Mouse (Mus musculus): ENCODE data around the gene Pla2g7.
"Not testable (repeated sequence)": the region's sequence is repeated elsewhere in the genome, so short reads cannot be mapped to it uniquely, and the experiment has no call there.

Pla2g7 gene

DNA sequence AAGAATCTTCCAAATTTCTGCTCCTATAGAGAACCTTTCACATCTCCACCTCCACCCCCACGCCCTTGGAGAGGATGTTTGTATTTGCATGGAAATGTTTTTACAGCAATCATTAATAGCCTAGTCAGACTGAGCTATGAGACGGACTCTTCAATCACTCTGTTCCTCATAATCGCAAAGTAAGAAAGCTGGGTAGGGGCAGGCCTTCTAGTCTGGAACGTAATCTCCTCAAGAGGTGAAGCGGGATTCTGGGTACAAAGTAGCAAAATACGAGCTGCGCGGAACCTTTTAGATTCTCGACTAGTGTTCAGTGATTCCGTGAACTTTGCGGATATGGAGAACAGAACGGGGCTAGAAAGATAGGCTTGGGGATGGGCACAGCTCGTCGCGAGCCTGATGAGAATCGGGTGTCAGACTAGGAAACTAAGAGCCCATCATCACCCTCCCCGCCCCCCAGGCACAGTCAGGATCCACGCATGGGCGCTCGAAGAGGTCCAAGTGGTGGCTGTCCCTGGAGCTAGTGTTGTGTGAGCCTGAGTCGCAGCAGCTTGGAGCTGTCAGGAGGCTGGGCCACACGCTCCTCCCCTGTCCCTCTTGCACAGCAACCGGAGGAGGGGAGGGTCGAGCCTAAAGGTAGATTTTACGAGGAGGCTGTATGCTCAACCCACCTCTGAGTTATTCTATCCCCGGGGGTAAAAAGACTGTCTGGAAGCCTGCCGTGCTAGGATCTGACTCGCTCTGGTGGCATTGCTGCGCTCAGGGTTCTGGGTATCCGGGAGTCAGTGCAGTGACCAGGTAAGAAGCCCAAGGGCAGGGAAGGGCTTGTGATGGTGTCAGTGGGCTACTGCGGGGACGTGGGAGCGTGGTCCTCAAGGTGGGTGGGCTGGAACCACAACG, at the start of gene Pla2g7:
Pla2g7 (plus strand) TSS at position 107 of the 897 bp plus-strand sequence.
- DNase-seq (ENCODE audit: low spot score) = peak; percentile 22

DNA sequence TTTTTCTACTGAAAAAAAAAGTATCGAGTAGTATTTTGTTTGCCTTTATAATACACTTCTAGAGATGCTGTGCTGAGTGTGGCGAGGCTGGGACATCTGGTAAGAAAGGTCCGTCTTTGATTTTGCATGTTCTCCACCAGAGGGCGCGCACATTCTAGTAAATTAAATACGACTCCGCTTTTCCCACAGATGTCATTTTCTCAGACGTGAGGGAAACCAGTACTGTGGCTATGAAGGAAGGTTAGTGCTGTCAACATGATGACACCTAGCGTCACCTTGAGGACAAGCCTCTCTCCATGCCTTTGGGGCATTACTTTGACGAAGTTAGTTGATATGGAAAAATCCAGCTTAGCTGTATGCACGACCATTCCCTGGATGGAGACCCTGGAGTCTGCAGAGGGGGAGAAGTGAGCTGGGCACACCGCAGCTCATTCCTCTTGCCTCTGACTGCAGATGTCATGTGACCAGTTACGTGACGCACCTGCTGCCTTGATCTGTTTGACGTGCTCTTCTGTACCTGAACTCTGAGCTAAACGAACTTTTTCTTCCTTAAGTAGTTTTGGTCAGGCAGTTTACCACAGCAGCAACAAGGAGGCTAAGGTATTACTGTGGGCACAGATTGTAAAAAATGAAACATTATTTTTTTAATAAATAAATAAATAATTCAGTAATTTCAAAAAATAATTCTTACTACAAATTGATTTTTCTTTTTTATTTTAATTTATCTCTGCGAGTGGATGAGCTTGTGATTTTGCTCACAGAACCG, 49.1 kb upstream of the Pla2g7 start:
- peak; percentile 53 for DNase-seq (ENCODE audit: low spot score)

DNA sequence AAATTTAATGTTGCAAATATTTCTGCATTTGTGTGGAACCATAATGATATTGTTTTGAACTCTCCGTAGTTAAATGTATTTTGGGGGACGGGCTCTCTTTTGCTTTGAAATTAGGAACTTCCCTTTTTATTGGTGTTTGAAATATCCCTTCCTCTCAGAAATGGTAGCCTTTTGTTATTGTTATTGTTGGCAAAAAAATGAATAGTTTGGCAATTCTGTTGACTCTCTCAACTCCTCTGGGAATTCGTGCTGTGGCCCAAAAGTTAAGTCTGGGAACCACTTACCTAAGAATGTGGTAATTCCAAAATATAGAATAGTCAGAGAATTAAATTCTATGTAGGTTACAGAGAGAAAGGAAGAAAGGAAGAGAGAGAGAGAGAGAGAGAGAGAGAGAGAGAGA, 47.7 kb upstream of the Pla2g7 start:
- DNase-seq (ENCODE audit: low spot score) = no peak

DNA sequence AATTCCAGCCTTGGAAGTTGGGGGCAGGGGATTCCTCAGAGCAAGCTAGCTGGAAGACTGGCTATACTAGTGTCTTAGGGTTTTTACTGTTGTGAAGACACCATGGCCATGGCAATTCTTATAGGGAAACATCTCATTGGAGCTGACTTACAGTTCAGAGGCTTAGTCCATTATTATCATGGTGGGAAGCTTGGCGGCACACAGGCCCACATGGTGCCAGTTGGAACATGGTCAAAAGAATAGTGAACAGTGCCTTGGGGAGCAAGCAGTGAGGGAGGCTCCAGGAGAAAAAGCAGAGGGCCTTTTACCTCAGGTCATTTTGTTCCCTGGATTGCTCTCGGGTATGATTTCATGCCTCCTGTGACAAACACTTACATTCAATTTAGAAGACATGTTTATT, 37.4 kb upstream of the Pla2g7 start:
- DNase-seq (ENCODE audit: low spot score) = no peak

DNA sequence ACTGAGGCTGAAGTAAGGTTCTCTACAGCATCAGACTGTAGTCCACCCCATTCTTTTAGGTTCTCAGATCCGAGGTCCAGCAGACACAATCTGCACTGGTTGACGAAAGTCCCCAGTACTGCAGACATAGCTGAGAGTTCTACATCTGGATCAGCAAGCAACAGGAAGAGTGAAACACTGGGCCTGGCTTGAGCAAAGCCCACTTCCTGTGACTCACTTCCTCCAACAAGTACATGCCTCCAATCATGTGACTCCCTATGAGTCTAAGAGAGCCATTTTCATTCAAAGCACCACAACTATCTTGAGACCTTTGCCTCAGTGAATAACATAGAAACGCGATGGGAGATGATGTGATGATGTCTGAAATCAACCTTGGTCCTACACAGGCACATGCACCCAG, 36.7 kb upstream of the Pla2g7 start:
- no peak for DNase-seq (ENCODE audit: low spot score)

DNA sequence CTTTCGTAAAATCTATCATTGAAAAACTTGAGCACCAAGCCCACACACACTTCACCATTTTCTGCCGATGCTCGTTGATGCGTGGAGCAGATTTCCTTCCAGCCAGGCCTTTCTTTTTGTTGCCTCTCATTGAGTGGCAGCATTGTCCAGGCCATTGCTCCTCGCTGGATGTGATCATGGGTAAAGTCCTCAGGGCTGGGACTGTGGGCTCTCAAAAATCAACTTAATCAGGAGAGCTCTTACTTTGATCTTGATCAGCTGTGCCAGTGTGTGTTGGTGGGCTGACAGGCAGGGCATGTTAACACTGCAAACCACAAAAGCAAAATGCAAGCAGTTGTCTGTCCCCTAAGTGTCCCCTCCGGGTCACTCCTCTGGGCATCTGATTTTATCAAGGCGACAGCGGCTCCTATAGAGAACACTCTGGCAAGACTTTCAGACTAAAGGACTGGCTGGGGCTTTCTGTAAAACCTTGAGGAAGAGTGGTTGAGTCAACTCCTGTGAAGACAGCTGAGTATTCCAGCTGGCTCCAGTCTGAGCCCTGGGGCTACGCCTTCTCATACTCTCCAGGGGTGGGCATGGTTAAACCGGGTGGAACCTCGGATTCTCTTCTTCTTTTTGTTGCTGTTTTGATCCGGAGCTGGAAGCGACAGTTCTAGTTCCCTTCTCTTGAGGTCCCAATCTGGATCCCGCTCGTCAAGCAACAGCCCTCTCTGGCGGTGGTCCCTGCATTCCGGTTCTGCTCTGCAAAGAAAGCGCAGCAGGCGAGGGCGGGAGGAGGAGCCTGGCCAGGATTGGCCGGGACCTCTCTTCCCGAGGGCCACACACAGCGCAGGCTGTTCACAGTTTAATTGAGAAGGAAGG, 33.3 kb upstream of the Pla2g7 start:
- DNase-seq (ENCODE audit: low spot score) = peak; percentile 27

DNA sequence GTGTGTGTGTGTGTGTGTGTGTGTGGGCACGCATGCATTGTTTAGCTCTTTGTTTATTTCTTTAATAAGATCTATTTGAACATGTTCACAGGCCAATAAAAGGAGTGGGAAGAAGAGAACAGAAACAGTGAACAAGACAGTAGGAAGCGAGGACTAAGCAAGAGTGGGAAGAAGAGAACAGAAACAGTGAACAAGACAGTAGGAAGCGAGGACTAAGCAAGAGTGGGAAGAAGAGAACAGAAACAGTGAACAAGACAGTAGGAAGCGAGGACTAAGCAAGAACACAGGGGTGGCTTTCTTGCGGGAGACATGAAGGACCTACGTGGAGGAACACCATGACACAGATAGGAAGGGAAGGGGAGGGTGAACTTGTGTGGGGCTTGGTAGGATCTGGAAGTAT, 31.1 kb upstream of the Pla2g7 start:
- DNase-seq (ENCODE audit: low spot score) = not testable (repeated sequence)

DNA sequence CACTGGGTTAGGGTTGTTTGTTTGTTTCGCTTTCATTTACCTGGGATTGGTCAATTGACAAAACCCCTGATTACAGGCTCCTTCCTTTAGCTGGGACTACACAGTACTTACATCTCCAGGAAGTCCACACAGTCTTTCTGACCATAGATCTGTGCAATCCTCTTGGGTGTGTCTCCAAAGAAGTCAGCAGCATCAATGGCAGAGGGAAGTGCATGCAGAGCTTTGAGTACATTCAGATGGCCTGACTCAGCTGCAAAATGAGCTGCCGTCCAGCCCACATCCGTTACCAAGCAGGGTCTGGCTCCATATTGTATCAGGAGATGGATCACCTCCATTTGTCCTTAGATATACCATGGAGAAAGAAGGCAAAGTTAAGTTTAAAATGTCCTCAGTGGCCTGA, 29.1 kb upstream of the Pla2g7 start:
- no peak for DNase-seq (ENCODE audit: low spot score)

DNA sequence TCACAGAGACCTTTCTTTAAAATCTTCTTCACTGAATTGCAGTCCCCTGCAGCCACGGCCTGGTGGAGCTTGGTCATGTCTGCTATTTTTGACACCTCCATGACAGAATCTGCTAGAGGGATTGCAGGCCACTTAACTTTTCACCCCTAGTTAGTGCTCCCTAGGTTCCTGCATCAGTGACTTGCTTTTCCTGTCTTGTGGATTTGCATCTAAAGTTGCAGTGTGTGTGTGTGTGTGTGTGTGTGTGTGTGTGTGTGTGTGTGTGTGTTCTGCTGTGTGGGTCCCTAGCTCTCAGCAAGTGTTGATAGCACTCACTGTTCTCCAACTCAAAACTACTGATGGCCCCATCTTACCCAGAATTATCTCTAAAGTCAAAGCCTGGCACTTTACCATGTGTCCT, 24.4 kb upstream of the Pla2g7 start, which contains the start of gene Ankrd66:
Ankrd66 (minus strand) TSS at position 101 of the 400 bp plus-strand sequence.
- no peak for DNase-seq (ENCODE audit: low spot score)

DNA sequence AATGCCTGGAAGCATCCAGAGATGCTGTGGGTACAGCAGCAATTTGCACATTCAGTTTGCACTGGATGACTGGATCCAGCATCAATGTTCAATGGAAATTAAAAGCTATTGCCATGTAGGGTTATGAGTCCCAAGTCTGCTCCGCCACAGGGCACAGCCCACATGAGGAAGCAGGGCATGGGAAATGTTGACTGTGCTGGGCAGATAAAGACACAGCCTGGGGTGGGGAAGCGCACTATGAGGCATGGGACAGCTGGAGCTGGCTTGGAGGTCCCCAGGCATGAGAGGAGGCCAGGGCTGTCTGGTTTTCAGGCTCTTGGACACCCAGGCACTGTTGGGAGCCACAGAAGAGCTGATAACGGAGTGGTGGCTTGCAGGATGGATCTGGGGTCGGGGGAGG, 23.9 kb upstream of the Pla2g7 start:
- no peak for DNase-seq (ENCODE audit: low spot score)

DNA sequence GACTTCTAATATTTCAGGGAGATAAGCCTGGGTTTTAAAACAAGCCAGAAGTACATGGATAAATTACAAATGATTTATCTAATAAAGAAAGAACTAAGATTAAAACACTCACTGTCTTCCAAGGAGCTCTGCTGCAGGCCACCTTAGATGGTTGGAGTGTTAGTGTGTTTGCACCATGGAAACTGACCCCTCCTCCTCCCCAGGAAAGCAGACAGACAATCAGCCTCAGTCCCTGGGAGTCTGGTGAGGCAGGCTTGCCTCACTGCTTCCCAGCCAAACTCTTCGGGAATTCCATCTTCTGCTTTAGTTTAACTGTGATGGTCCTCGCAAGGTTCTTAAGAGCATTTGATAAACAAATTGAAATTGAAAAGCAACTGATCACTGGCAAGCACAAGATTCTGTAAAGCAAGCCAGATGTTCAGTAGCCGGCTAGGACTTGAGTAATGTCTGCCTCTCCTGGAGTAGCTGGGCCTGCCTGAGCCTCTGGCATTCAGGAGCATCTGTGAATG, 16.7 kb upstream of the Pla2g7 start:
- DNase-seq (ENCODE audit: low spot score) = no peak

DNA sequence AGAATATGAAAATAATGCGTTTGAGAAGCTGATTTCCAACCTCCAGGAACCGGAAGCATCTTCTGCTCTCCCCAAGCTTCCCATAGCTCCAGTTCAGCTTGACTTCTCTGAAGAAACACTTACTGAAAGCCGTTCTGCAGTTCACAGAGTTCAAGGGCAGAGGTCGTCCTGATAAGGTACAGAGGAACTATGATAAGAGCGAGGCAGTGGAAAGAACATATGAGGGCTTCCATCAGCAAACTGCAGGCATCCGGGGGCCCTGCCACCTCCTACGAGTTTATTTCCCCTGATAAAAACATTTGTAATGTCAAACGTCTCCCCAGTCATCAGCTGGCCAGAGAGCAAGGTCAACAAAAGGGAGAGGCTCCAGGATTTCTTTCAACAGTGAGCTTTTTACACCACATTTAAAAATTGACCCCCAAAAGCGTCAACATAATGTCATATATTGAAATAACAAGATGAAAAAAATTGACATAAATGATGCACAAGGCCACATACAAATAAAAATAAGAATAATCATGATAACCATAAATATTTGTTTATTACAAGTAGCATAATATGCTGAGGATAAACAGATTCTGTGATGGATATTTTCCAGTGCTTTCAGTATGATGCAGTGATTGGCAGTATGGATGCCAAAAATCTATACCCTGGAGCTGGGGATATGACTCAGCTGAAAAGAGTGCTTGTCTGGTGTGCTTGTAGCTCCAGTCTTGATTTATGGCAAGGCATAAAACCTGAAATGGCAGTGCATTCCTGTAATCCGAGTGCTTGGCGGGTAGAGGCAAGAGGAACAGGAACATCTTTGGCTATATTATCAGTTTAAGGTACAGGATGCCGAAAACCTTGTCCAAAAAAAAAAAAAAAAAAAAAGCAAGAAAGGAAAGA, 13.1 kb upstream of the Pla2g7 start:
- no peak for DNase-seq (ENCODE audit: low spot score)

DNA sequence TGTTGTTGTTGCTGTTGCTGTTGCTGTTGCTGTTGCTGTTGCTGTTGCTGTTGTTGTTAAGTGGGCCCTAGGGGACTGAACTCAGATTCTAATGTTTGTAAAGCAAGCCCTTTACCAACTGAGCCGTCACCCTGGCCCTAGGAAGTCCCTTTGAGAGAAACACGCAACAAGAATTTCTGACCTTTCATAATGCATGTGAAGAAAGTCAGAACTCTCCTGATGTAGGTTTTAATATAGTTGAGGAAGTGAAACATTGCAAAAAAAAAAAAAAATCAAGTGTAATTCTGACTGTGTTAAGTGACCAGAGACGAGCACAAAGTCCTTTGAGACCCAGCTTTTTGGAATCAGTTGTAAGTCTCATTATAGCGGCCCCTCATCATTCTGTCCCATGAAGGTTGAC, 10.8 kb upstream of the Pla2g7 start:
- no peak for DNase-seq (ENCODE audit: low spot score)

DNA sequence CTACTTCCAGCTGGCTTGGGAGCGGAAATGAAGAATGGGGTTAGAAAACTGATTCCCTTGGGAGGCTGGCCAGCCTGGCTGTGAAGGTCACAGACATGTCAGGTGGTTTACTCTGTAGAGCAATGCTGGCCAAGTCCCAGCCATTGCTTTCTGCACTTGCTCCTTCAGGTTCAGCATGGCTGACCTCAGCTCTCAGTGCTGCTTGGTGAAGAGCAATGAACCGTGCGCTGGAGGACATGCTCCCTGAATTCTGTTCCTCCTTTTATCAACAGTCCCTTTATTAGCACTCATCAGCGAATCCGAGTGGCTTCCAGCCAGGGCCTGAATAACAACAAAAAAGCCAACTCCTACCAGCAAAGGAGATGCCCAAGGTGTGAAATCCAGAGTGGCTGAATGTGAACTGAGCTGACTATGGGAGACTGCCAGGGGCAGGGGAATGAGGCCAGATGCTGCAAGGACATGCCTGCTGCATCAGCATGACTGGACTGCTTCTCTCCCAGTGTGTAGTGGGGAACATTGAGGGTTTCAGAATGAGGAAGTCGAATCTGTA, 10.3 kb upstream of the Pla2g7 start:
- DNase-seq (ENCODE audit: low spot score) = peak; percentile 9

DNA sequence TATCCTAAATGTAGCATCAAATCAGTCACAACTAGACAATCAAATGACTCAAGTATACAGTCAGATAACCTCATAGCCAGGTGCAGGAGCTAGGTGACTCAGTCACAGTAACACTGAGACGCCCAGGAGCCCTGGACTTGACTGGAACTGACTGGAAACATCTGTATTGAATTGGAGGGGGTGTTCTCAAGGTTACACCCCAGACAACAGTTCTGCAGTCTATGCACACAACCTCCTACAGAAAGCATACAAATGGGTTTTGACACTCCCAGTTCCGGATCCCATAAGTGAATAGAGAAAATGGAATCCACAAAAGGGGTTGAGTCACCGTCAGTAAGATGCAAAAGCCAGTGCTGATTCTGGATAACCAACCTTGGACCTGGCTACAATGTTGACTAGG, 9.2 kb upstream of the Pla2g7 start:
- no peak for DNase-seq (ENCODE audit: low spot score)

DNA sequence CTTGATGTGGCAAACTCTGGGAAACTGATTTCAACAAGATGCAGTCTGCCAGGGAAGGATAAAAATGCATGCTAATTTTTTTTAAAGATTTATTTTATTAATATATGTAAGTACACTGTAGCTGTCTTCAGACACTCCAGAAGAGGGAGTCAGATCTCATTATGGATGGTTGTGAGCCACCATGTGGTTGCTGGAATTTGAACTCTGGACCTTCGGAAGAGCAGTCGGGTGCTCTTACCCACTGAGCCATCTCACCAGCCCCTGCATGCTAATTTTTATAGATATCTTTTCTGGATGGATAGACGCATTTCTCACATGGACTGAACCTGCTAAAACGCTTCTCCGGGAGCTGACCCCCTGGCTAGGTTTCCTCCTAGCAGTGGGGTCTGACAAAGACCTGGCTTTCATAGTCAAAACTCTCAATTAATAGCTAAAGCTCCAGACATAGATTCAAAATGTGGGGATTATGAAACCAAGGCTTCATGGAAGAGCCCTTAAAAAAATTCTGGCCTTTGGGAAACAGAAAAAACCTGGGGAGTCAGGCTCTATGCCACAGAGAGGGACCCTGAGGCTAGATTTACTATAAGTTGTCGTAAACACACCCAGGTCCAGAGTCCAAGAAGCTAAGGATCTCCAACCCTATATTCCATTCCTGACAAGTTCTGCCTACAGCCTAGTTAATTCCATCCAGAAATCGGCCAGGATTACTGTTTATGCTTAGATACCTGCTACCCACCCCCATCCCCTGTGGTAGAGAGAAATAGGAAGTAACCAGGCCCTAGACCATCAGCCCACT, 4.5 kb upstream of the Pla2g7 start:
- DNase-seq (ENCODE audit: low spot score) = no peak

DNA sequence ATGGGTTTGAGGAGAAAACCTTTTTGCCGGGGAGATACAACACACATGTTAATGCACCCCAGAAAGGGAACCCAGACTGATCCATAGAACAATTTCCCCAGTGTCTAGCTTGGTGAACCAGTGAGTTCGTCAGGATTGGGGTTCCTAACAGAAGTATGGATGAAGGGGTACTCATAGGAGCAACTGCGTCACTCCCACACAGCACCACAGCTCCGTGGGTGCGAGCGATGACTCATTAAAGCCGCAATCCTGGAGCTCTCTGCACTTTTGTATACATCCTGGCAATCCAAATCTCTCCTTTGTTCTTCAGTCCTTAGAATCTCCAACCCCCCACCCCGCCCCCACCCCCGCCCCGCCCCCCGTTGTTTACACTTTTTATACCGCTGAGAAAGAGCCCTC, 306 bp upstream of the Pla2g7 start:
- no peak for DNase-seq (ENCODE audit: low spot score)

DNA sequence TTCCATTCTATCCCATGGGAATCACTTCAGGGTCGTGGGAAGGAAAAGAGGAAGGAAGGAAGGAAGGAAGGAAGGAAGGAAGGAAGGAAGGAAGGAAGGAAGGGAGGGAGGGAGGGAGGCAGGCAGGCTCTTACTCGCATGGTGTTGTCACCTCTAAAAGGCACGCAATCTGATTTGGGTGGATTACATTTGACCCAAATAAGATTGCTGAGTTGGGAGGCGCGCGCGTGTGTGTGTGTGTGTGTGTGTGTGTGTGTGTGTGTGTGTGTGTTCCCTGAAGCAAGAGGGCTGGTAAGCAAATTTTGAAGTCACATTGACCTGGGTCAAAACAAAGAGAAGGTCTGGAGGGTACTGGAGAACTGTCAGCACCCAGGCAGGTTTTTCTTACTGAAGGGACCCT, 1.4 kb downstream of the Pla2g7 start:
- no peak for DNase-seq (ENCODE audit: low spot score)

DNA sequence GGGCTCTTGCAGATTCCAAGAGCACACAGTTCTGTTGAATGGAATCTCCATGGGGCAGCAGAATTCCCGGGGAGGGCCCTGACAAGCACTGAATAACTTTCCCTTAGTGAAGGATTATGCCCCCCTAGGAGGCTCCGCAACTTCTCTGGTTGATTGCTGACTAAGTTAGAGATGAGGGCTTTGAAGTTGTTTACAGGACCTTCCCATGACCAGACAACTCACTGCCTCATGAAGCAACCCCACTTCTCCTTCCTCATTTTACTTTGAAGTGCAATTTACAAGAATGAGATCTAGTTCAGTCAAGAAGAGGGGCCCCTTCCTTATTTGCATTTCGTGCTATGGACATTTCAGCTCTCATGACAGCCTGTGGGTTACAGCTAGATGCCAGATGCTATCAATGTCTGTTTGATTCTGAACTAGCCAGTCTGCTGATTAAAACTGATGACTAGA, 5.8 kb downstream of the Pla2g7 start:
- no peak for DNase-seq (ENCODE audit: low spot score)

DNA sequence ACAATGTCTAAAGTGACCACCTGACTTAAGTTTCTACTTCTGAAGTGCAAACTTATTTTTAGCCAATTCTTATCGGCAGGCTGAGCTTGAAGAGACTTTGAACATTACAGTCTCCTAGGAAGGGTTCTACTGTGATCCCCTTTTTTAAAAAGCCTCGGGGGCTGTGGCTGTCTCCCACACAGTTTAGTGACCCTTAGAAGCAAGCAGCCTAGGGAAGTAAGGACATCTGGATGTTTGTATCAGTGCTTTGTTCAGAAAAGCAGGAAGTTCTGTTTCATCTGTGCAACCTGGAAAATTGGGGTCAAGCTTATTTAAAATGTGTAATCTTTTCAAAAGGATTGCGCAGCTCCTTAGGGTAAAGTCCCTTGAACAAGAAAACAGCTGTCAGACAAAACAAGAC, 12.6 kb downstream of the Pla2g7 start:
- DNase-seq (ENCODE audit: low spot score) = no peak
